Mouse (Mus musculus): ENCODE data around the gene Mrpl30. TPM values are rescaled to one million over a fixed set of nuclear protein-coding genes. Genes with fewer than 3 reads are reported as not detected.

Gene Mrpl30
- polyA plus RNA-seq, 1 experiment from 2014 or later, result 247 TPM

DNA sequence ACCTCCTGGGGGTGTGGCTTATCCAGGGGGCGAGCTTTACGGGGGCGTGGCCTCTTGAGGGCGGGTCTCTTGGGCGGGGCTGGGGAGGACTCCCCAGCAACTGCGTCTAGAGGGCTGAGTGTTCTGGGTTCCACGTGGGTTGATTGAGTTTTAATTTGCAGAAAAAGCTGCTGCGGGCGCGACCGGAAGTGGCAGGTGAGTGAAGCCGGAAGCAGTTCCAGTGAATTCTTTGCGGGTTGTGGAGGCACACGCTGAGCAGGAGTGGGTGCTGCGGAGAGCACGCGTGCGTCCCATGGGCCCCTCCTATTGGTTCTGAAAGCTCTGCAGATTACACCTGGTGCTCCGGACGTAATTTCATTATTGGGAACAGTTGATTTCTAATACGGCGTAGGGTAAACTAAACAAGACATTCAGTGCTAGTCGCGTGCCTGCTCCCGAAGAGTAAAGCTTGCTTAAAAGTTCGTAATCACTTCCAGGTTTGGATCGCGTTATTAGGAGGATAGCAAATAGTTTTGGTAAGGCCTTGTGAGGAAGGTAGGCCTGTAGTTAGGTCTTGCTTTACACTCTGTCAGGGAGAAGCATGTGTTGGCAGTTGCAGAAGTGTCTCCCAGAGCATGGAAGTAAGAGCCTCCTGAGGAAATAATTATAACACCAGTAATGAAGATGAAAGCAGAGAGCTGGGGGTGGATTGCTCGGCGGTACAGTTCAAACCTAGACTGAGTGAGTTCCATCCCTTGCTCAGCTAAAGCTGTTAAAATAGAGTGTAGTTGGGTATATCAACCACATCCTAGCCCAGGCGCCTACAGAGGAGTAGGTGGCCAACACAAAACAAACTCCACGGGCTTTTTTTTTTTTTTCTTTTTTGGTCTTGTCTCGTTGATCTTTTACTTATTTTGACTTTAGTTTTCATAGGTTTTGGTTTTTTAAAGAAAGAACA is 17.9 kb upstream of the Mrpl30 start:
- H3K9me3 ChIP-seq, result 0 out of 2 replicates have a peak, but pooled peaks cover 8% of the 10 kb centered on the region
- peaks cover 24% of the 10 kb centered on the region for H3K36me3 ChIP-seq
- H3K27ac ChIP-seq, result peak overlapping the region; percentile 69
- peaks cover 24% of the 10 kb centered on the region for H3K27me3 ChIP-seq
- ATAC-seq (ENCODE audit: low FRiP score), result peak; percentile 91
- H3K4me3 ChIP-seq, result peak overlapping the region; percentile 51
- peak overlapping the region; percentile 73 for H3K4me2 ChIP-seq
- H3K4me1 ChIP-seq (replicated peaks), result peaks cover 12% of the 10 kb centered on the region
- WGBS, result 7% methylated on average over 33 of the region's 33 CpGs
- peak overlapping the region; percentile 63 for H3K9ac ChIP-seq

DNA sequence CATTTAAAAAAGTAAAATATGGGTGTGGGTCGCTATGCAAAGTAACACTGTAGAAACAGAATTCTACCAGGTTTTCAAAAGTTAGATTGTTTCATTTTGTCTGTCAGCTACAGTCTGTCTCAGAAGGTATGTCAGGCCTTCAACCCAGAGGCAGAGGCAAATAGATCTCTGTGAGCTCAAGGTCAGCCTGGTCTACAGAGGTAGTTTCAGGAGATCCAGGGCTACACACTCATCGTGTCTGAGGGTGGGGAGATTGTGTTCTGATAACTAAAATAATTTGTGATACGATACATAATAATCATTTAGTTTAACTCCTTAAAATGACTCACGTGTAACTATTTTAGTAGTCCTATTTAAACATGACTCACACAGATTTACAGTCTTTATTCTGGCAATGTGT is 17.1 kb upstream of the Mrpl30 start:
- H3K9ac ChIP-seq, result no peak overlapping the region
- 0 out of 2 replicates have a peak, but pooled peaks cover 8% of the 10 kb centered on the region for H3K9me3 ChIP-seq
- 93% methylated on average over 4 of the region's 4 CpGs for WGBS
- H3K4me2 ChIP-seq, result peak overlapping the region; percentile 73
- H3K27ac ChIP-seq, result no peak overlapping the region
- no peak for ATAC-seq (ENCODE audit: low FRiP score)
- H3K4me1 ChIP-seq (replicated peaks), result peaks cover 12% of the 10 kb centered on the region
- peaks cover 24% of the 10 kb centered on the region for H3K27me3 ChIP-seq
- no peak overlapping the region for H3K4me3 ChIP-seq
- H3K36me3 ChIP-seq, result peaks cover 32% of the 10 kb centered on the region

DNA sequence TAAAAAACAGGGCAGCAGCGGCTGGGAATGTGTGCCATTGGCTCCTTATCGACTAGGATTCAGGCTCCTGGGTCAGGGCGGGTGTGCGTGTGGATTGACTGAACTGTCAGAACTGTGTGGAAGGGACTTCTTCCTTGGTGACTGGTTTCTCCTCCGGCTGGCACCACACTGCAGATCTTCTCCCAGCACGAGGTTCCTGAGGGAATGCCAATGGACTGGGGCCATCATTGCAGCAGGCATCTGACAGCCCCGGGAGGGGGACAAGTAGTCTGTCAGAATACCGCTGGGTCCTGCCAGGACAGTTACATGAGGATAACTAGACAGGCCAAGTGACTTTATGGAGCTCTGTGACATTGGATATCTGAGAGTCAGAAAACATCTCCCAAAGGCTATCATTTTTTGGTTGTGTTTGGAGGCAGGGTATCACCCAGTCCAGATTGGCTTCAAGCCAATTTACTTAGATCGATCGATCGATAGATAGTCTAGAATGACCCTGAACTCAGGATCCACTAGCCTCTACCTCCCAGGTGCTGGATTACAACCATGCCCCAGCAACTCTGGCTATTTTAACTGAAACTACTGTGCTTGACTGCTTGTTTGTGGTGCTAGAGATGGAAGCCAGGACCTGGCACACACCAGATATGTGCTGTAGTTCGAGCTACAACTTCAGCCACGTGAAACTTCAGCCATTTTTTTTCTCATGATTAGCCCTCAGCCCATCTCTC is 12.4 kb upstream of the Mrpl30 start:
- H3K27me3 ChIP-seq, result no peaks in the 10 kb centered on the region
- H3K9ac ChIP-seq, result no peak overlapping the region
- H3K4me1 ChIP-seq (replicated peaks), result peaks cover 4% of the 10 kb centered on the region
- 95% methylated on average over 13 of the region's 13 CpGs for WGBS
- peaks cover 70% of the 10 kb centered on the region for H3K36me3 ChIP-seq
- no peak overlapping the region for H3K4me3 ChIP-seq
- H3K9me3 ChIP-seq, result 0 out of 2 replicates have a peak, but pooled peaks cover 8% of the 10 kb centered on the region
- H3K27ac ChIP-seq, result no peak overlapping the region
- ATAC-seq (ENCODE audit: low FRiP score), result no peak
- no peak overlapping the region for H3K4me2 ChIP-seq

DNA sequence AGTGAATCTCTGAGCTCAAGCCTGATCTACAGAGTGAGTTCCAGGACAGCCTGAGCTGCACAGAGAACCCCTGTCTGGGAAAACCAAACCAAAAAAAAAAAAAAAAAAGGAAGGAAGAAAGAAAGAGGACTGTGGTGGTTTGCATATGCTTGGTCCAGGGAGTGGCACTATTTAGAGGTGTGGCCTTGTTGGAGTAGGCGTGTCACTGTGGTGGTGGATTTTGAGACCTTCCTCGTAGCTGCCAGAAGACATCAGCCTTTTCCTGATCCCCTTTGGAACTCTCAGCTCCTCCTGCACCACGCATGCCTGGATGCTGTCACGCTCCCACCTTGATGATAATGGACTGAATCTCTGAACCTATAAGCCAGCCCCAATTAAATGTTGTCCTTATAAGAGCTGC is 6.9 kb upstream of the Mrpl30 start:
- Histone ChIP-seq H3K4me1 (replicated peaks) (no peaks in the 10 kb centered on the region), H3K36me3 (peaks cover 52% of the 10 kb centered on the region), H3K4me2 (no peak overlapping the region), H3K27ac (no peak overlapping the region), H3K9me3 (no peaks in the 10 kb centered on the region), H3K9ac (no peak overlapping the region), H3K4me3 (no peak overlapping the region), H3K27me3 (no peaks in the 10 kb centered on the region)
- ATAC-seq (ENCODE audit: low FRiP score), result no peak
- WGBS, result 87% methylated on average over 4 of the region's 4 CpGs

DNA sequence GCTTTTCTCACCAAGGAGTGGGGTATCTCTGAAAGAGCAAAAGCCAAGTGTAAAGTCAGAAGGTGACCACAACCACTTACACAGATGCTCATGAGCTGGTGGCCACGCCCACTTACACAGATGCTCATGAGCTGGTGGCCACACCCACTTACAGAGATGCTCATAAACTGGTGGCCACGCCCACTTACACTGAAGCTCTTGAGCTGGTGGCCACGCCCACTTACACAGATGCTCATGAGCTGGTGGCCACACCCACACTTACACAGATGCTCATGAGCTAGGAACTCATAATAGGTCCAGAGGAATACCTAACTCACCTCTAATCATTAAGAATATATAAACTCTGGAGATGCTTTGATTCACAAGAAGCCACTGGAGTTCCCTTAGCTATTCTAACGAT is 5.8 kb upstream of the Mrpl30 start:
- ATAC-seq (ENCODE audit: low FRiP score), result no peak
- WGBS, result 93% methylated on average over 4 of the region's 4 CpGs

DNA sequence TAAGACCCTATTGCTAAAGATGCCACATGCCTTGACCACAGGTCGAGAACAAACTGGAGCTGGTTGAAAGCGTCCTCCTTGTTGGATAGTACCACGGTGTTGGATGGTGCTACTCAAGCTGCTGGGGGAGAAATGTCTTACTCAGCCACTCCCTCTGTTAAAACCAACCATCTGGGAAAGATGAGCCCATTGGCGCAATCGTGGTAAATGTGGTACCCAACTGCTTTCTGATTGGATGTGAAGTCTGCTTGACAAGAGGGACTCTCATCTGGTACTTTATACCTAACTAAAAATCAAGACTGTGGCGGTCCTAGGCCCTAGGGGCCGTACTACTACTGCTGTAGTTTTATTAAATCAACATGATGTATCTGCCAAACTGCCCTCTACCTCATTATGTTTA is 1.1 kb upstream of the Mrpl30 start:
- Histone ChIP-seq H3K4me3 (peak overlapping the region; percentile 66), H3K9me3 (no peaks in the 10 kb centered on the region), H3K27ac (no peak overlapping the region), H3K9ac (peak overlapping the region; percentile 77; the same call in 1 of the 2 replicates), H3K4me2 (peak overlapping the region; percentile 65), H3K27me3 (no peaks in the 10 kb centered on the region), H3K36me3 (peaks cover 9% of the 10 kb centered on the region), H3K4me1 (replicated peaks) (peaks cover 24% of the 10 kb centered on the region)
- no peak for ATAC-seq (ENCODE audit: low FRiP score)
- WGBS, result 83% methylated on average over 7 of the region's 7 CpGs

More for the DNA sequence above, 5.8 kb upstream of the Mrpl30 start:
- H3K27ac ChIP-seq, result no peak overlapping the region
- peaks cover 42% of the 10 kb centered on the region for H3K36me3 ChIP-seq
- H3K27me3 ChIP-seq, result no peaks in the 10 kb centered on the region
- H3K9me3 ChIP-seq, result no peaks in the 10 kb centered on the region
- H3K4me1 ChIP-seq (replicated peaks), result peaks cover 5% of the 10 kb centered on the region
- no peak overlapping the region for H3K9ac ChIP-seq
- no peak overlapping the region for H3K4me2 ChIP-seq
- H3K4me3 ChIP-seq, result no peak overlapping the region

DNA sequence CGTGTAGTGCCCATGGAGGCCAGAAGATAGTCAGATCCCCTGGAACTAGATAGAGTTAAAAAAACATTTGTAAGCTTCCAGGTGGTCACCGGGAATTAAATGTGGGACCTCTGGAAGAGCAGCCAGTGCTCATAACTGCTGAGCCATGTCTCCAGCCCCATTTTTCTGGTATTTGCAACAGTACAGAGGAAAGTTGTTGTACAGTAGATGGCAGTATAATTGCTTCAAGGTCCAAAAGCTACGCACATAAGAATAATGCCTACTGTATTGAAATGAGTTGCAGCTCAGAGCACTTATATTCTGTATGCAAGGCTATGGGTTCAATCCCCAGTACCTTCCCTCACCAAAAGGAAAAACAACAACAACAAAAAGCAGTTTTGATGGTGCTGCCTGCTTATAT is 1.1 kb downstream of the Mrpl30 start:
- peak overlapping the region; percentile 66 for H3K4me3 ChIP-seq
- 77% methylated on average over 3 of the region's 3 CpGs for WGBS

DNA sequence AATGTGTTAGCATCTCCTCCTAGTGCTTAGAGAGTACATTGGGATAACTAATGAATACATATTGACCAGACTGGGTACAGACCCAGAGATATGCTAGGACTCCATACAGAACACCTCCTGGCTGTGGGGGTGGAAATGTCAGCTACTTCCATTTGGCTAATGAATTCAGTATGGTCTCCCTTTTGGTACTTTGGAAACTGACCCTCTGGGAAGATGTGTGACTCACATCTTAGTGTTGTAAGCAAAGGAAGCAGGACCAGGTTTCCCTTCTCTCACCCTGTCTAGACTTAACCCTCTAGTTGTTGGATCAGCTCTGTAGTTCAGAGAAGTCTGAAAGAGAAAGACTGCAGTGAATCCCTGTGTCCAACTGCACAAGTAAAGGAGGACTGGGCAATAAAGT is 4.3 kb downstream of the Mrpl30 start:
- Histone ChIP-seq H3K4me1 (replicated peaks) (peaks cover 18% of the 10 kb centered on the region), H3K9me3 (no peaks in the 10 kb centered on the region), H3K4me2 (no peak overlapping the region), H3K9ac (no peak overlapping the region), H3K27ac (no peak overlapping the region), H3K27me3 (no peaks in the 10 kb centered on the region), H3K4me3 (no peak overlapping the region), H3K36me3 (peaks cover 56% of the 10 kb centered on the region)
- no peak for ATAC-seq (ENCODE audit: low FRiP score)

More for the DNA sequence above, 1.1 kb downstream of the Mrpl30 start:
- Histone ChIP-seq H3K36me3 (peaks cover 27% of the 10 kb centered on the region), H3K4me2 (peak overlapping the region; percentile 65), H3K9ac (no peak overlapping the region), H3K27me3 (no peaks in the 10 kb centered on the region), H3K27ac (no peak overlapping the region), H3K9me3 (no peaks in the 10 kb centered on the region), H3K4me1 (replicated peaks) (peaks cover 24% of the 10 kb centered on the region)
- ATAC-seq (ENCODE audit: low FRiP score), result no peak

DNA sequence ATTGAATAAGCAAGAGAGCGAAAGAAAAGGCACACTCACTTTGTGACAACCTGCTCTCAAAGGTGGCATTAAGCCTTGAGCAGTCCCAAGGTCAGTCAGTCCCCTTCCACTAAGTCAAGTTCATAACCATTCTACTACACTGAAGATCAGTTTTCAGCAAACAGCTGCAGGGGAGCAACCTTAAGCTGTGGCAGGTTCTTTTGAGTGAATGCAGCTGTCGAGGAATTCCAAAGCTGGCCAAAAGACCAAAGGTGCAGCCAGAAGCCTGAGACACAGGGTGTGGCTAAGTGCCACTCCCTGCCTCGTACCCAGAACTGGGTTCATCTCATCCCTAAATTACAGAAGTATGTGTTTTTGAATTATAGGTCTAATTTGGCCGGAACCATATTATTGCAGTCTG is 9.5 kb downstream of the Mrpl30 start:
- Histone ChIP-seq H3K4me3 (no peak overlapping the region), H3K27me3 (no peaks in the 10 kb centered on the region), H3K36me3 (peaks cover 55% of the 10 kb centered on the region), H3K9ac (no peak overlapping the region), H3K4me1 (replicated peaks) (no peaks in the 10 kb centered on the region), H3K27ac (no peak overlapping the region), H3K9me3 (no peaks in the 10 kb centered on the region), H3K4me2 (no peak overlapping the region)
- 74% methylated on average over 4 of the region's 4 CpGs for WGBS
- no peak for ATAC-seq (ENCODE audit: low FRiP score)

DNA sequence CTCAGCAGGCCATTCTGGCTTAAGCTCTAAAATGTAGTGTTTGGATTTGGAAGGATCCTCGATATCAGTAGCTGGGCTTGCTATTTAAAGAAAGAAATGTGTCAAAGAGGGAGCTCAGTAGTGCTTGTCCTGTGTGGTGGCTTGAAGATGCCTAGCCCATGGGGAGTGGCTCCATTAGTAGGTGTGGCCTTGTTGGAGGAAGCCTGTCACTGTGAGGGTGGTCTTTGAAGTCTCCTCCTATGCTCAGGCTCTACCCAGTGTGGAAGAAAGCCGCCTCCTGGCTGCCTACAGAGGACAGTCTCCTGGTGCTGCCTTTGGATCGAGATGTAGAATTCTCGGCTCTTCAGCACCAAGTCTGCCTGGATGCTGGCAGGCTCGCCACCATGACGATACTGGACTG is 10.0 kb downstream of the Mrpl30 start:
- ATAC-seq (ENCODE audit: low FRiP score), result no peak
- H3K4me1 ChIP-seq (replicated peaks), result no peaks in the 10 kb centered on the region
- H3K4me3 ChIP-seq, result no peak overlapping the region
- H3K27ac ChIP-seq, result no peak overlapping the region
- WGBS, result 51% methylated on average over 6 of the region's 6 CpGs
- H3K27me3 ChIP-seq, result no peaks in the 10 kb centered on the region
- H3K36me3 ChIP-seq, result peaks cover 51% of the 10 kb centered on the region
- H3K9me3 ChIP-seq, result no peaks in the 10 kb centered on the region
- no peak overlapping the region for H3K4me2 ChIP-seq
- H3K9ac ChIP-seq, result no peak overlapping the region

DNA sequence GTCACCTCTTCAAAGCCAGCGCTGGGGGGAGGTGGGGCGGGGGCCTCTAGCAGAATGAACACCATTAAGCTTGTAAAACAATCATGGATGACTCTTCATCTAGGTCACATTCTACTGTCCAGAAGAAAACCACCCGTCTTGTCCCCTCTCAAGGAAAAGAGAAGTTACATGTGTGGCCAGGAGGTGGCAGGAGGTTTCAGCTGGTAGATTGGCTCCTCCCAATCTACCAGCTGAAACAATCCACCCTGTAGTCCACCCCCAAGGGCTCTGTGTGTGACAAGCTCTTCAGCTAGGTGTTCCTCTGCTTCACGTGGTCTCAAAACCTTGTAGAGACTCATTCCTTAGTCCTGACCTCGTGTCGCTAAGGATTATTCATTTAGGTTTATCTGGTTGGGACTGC is 12.9 kb downstream of the Mrpl30 start:
- no peak for ATAC-seq (ENCODE audit: low FRiP score)
- Histone ChIP-seq H3K4me2 (no peak overlapping the region), H3K27me3 (no peaks in the 10 kb centered on the region), H3K4me3 (no peak overlapping the region), H3K9ac (no peak overlapping the region), H3K4me1 (replicated peaks) (no peaks in the 10 kb centered on the region), H3K9me3 (no peaks in the 10 kb centered on the region), H3K36me3 (peaks cover 23% of the 10 kb centered on the region), H3K27ac (no peak overlapping the region)
- 38% methylated on average over 6 of the region's 6 CpGs for WGBS

DNA sequence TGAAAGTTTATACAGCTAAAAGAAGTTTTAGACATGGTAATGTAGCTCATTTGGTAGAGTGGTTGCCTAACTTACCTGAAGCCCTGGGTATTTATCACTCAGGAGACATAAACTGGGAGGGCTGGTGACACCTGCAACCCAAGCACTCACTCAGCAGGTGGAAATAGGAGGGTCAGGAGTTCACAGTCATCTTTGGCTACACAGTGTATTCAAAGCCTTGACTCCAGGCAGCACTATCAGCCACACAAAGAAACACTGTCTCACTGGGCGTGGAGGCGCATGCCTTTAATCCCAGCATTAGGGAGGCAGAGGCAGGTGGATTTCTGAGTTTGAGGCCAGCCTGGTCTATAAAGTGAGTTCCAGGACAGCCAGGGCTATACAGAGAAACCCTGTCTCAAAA is 22.5 kb downstream of the Mrpl30 start:
- H3K4me1 ChIP-seq (replicated peaks), result no peaks in the 10 kb centered on the region

More for the DNA sequence above, 22.5 kb downstream of the Mrpl30 start:
- ATAC-seq (ENCODE audit: low FRiP score), result no peak
- 85% methylated on average over 2 of the region's 2 CpGs for whole genome bisulfite sequencing
- Histone ChIP-seq H3K27me3 (0 out of 2 replicates have a peak, but pooled peaks cover 3% of the 10 kb centered on the region), H3K9me3 (no peaks in the 10 kb centered on the region), H3K36me3 (no peaks in the 10 kb centered on the region), H3K4me2 (no peak overlapping the region), H3K27ac (no peak overlapping the region), H3K4me3 (no peak overlapping the region), H3K9ac (no peak overlapping the region)
